Mouse (Mus musculus) olfactory bulb, adult 2 months (tissue): ENCODE measurements around the gene Vamp2.

Source experiments
- CTCF ChIP-seq: fragments of 200-500 bp; IDR thresholded peaks from 2 replicates; pipeline ENCODE4 v1.5.1; 2012; ENCODE audit warnings: low read depth, mild to moderate bottlenecking, low read length, moderate library complexity; ENCODE audit not compliant: insufficient read depth
- POLR2A ChIP-seq: fragments of 200-500 bp; IDR thresholded peaks from 2 replicates; pipeline ENCODE4 v1.6.1; 2012; ENCODE audit warnings: mild to moderate bottlenecking, low read depth, low read length, moderate library complexity; ENCODE audit not compliant: insufficient read depth

- TF ChIP-seq CTCF: no peak
- no peak for TF ChIP-seq POLR2A
These were observed 8.0 kb upstream of the Vamp2 start for GRCm38 (mm10) chr11:69080102-69080854.
